Mouse (Mus musculus): ENCODE data around the gene Rnf31. TPM values are rescaled to one million over a fixed set of nuclear protein-coding genes. Genes with fewer than 3 reads are reported as not detected.

The Rnf31 gene
- total and polyA plus RNA-seq, 3 experiments, result 12.6 to 43.9 (median 34.2) TPM

DNA sequence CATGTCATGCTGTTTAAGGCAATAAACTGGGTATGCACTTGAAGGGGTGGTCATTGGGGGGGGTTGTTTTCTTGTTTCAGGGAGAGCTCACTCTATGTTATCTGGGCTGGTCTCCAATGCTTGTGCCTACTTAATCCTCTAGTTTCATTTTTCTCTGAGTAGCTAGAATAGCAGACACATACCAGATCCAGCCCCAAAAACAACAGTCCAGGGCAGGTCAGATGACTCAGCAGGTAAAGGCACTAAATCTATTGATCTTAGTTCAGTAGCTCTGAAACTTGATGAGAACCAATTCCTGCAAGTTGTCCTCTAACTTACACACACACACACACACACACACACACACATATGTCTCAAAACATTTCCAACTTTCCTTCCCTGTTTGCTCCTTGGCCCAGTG, 19.7 kb upstream of the Rnf31 start:
- DNase-seq (ENCODE audit: low spot score), result no peak
- no peak for ATAC-seq (ENCODE audit: extremely low read depth, insufficient number of reproducible peaks, low FRiP score, poor library complexity, severe bottlenecking)
- TF ChIP-seq GATA2 (IDR thresholded peaks at IDR 0.05; ENCODE audit: borderline replicate concordance, low read depth, low read length) (no peak), TAL1 (conservative IDR thresholded peaks at IDR 0.05; ENCODE audit: low read depth, low read length) (no peak), POLR2AphosphoS5 (IDR thresholded peaks at IDR 0.05; ENCODE audit: insufficient replicate concordance, low read depth, low read length) (no peak), GATA1 (IDR thresholded peaks at IDR 0.05; ENCODE audit: borderline replicate concordance, low read length) (no peak), CTCF (IDR thresholded peaks at IDR 0.05; ENCODE audit: low read depth, low read length) (no peak)

DNA sequence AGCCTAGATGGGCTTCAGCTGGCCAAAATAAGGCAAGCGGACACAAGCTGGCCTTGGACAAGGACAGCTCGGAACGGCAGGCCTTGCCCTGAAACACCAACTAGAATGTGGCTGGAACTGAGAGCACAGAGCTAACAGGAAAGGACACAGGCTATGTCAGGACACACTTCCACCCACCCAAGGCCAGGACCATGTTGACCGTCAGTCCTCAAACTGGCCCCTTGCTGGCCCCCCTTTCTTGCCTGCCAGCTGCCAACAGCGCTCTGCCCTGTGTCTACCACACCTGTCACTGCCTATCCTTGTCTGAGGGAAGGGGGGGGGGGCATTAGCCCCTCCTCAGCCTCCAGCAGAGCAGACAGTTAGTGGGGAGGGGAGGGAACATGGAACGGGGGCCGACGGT, 16.2 kb upstream of the Rnf31 start, which contains the start of gene Fitm1:
Gene Fitm1 (plus strand): TSS at position 316 of the 400 bp plus-strand sequence.
- no peak within 1 kb of the TSS for H3K4me3 ChIP-seq (ENCODE audit: low read depth, low read length)
- no peak for TF ChIP-seq GATA2 (IDR thresholded peaks at IDR 0.05; ENCODE audit: borderline replicate concordance, low read depth, low read length)
- no peak for TF ChIP-seq TAL1 (conservative IDR thresholded peaks at IDR 0.05; ENCODE audit: low read depth, low read length)
- TF ChIP-seq POLR2AphosphoS5 (IDR thresholded peaks at IDR 0.05; ENCODE audit: insufficient replicate concordance, low read depth, low read length), result no peak
- no peak for TF ChIP-seq CTCF (IDR thresholded peaks at IDR 0.05; ENCODE audit: low read depth, low read length)
- no peak for TF ChIP-seq GATA1 (IDR thresholded peaks at IDR 0.05; ENCODE audit: borderline replicate concordance, low read length)
- no peak for DNase-seq (ENCODE audit: low spot score)
- no peak for ATAC-seq (ENCODE audit: extremely low read depth, insufficient number of reproducible peaks, low FRiP score, poor library complexity, severe bottlenecking)
- H3K36me3 ChIP-seq (replicated peaks), result peaks cover 19% of the 10 kb centered on the region
- H3K4me1 ChIP-seq (ENCODE audit: insufficient read depth, low read depth, low read length), result peaks cover 63% of the 10 kb centered on the region
- H3K9me3 ChIP-seq (replicated peaks), result no peaks in the 10 kb centered on the region
- H3K27me3 ChIP-seq (ENCODE audit: insufficient read depth, low read length), result no peaks in the 10 kb centered on the region; the same call in 1 of the 2 replicates

More for the DNA sequence above, 19.7 kb upstream of the Rnf31 start:
- Histone ChIP-seq H3K27me3 (ENCODE audit: insufficient read depth, low read length) (no peaks in the 10 kb centered on the region; the same call in 1 of the 2 replicates), H3K36me3 (replicated peaks) (peaks cover 42% of the 10 kb centered on the region), H3K9me3 (replicated peaks) (no peaks in the 10 kb centered on the region), H3K4me1 (ENCODE audit: insufficient read depth, low read depth, low read length) (peaks cover 38% of the 10 kb centered on the region), H3K4me3 (ENCODE audit: low read depth, low read length) (no peak overlapping the region)

DNA sequence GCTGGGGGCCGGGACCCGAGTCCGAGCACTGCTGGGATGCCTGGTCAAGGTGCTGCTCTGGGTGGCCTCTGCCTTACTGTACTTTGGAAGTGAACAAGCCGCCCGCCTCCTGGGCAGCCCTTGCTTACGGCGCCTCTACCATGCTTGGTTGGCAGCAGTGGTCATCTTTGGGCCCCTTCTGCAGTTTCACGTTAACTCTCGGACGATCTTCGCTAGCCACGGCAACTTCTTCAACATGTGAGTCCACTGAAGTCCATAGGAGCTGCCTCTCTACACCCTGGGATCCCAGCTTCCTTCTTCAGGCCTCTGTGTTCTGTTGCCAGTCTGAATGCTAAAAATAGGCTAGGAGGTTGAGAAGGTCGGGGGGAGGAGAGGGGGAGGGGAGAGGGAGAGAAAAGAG, 15.8 kb upstream of the Rnf31 start:
- H3K4me1 ChIP-seq (ENCODE audit: insufficient read depth, low read depth, low read length), result peaks cover 66% of the 10 kb centered on the region
- H3K27me3 ChIP-seq (ENCODE audit: insufficient read depth, low read length), result no peaks in the 10 kb centered on the region; the same call in 1 of the 2 replicates
- no peak for TF ChIP-seq POLR2AphosphoS5 (IDR thresholded peaks at IDR 0.05; ENCODE audit: insufficient replicate concordance, low read depth, low read length)
- TF ChIP-seq TAL1 (conservative IDR thresholded peaks at IDR 0.05; ENCODE audit: low read depth, low read length), result no peak
- no peak for TF ChIP-seq GATA1 (IDR thresholded peaks at IDR 0.05; ENCODE audit: borderline replicate concordance, low read length)
- no peak for TF ChIP-seq GATA2 (IDR thresholded peaks at IDR 0.05; ENCODE audit: borderline replicate concordance, low read depth, low read length)
- no peak for TF ChIP-seq CTCF (IDR thresholded peaks at IDR 0.05; ENCODE audit: low read depth, low read length)
- DNase-seq (ENCODE audit: low spot score) (no peak), ATAC-seq (ENCODE audit: extremely low read depth, insufficient number of reproducible peaks, low FRiP score, poor library complexity, severe bottlenecking) (no peak)
- H3K36me3 ChIP-seq (replicated peaks), result peaks cover 20% of the 10 kb centered on the region
- no peaks in the 10 kb centered on the region for H3K9me3 ChIP-seq (replicated peaks)
- no peak overlapping the region for H3K4me3 ChIP-seq (ENCODE audit: low read depth, low read length)

DNA sequence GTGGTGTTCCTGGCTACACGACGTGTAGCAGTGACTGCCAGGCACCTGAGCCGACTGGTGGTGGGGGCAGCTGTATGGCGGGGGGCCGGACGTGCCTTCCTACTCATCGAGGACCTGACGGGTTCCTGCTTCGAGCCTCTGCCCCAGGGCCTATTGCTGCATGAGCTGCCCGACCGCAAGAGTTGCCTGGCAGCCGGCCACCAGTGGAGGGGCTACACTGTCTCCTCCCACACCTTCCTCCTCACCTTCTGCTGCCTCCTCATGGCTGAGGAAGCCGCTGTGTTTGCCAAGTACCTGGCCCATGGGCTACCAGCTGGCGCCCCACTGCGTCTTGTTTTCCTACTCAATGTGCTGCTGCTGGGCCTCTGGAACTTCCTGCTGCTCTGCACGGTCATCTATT, 15.1 kb upstream of the Rnf31 start:
- H3K4me3 ChIP-seq (ENCODE audit: low read depth, low read length), result no peak overlapping the region
- no peaks in the 10 kb centered on the region; the same call in 1 of the 2 replicates for H3K27me3 ChIP-seq (ENCODE audit: insufficient read depth, low read length)
- no peak for DNase-seq (ENCODE audit: low spot score)
- TF ChIP-seq CTCF (IDR thresholded peaks at IDR 0.05; ENCODE audit: low read depth, low read length), result no peak
- no peak for TF ChIP-seq TAL1 (conservative IDR thresholded peaks at IDR 0.05; ENCODE audit: low read depth, low read length)
- TF ChIP-seq POLR2AphosphoS5 (IDR thresholded peaks at IDR 0.05; ENCODE audit: insufficient replicate concordance, low read depth, low read length), result no peak
- TF ChIP-seq GATA2 (IDR thresholded peaks at IDR 0.05; ENCODE audit: borderline replicate concordance, low read depth, low read length), result no peak
- peaks cover 65% of the 10 kb centered on the region for H3K4me1 ChIP-seq (ENCODE audit: insufficient read depth, low read depth, low read length)
- no peak for ATAC-seq (ENCODE audit: extremely low read depth, insufficient number of reproducible peaks, low FRiP score, poor library complexity, severe bottlenecking)
- no peaks in the 10 kb centered on the region for H3K9me3 ChIP-seq (replicated peaks)
- peaks cover 22% of the 10 kb centered on the region for H3K36me3 ChIP-seq (replicated peaks)

DNA sequence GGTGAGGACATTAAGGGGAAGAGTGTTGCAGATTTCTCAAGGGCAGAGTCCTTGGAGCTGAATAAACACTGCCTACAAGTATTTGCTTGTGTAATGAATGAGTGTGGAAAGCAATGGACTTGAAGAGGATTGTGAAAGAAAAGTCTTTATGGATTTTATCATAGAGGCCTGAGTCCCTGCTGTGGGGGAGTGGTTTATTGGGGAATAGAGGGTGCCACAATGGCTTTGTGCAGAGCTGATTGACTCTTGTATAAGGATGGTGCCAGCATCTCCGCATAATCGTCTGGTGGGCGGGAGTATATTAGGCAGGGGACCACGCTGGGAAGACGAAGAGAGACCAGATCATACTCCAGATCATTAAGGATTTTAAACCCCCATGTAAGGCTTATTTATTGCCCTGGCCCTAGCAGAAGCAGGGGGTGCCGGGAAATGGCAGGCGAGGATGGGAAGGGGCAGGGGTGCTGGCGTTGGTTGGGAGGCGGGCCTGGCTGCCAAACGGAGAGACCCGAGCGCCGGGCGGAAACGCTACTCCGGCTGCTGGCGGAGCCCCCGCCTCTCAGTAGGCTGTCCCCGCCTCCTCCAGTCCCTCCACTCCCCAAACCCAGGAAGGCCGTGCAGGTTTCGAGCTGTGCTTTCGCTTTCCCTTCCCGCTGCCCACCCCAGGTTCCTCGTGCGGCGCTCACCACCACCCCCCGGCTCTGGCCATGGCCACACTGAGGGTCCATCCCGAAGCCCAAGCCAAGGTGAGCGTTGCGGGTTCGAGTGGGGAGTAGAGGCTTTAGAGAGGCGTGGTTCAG, 13.4 kb upstream of the Rnf31 start, which contains the start of gene Psme1:
Gene Psme1 (plus strand): TSS at position 253 of the 797 bp plus-strand sequence.
- no peaks in the 10 kb centered on the region for H3K9me3 ChIP-seq (replicated peaks)
- peaks cover 66% of the 10 kb centered on the region for H3K4me1 ChIP-seq (ENCODE audit: insufficient read depth, low read depth, low read length)
- ATAC-seq (ENCODE audit: extremely low read depth, insufficient number of reproducible peaks, low FRiP score, poor library complexity, severe bottlenecking) (peak; percentile 82), DNase-seq (ENCODE audit: low spot score) (peak; percentile 94)
- no peaks in the 10 kb centered on the region; the same call in 1 of the 2 replicates for H3K27me3 ChIP-seq (ENCODE audit: insufficient read depth, low read length)
- peak within 1 kb of the TSS; percentile 79 for H3K4me3 ChIP-seq (ENCODE audit: low read depth, low read length)
- no peak for TF ChIP-seq POLR2AphosphoS5 (IDR thresholded peaks at IDR 0.05; ENCODE audit: insufficient replicate concordance, low read depth, low read length)
- no peak for TF ChIP-seq CTCF (IDR thresholded peaks at IDR 0.05; ENCODE audit: low read depth, low read length)
- no peak for TF ChIP-seq TAL1 (conservative IDR thresholded peaks at IDR 0.05; ENCODE audit: low read depth, low read length)
- no peak for TF ChIP-seq GATA1 (IDR thresholded peaks at IDR 0.05; ENCODE audit: borderline replicate concordance, low read length)
- no peak for TF ChIP-seq GATA2 (IDR thresholded peaks at IDR 0.05; ENCODE audit: borderline replicate concordance, low read depth, low read length)
- H3K36me3 ChIP-seq (replicated peaks), result peaks cover 35% of the 10 kb centered on the region

DNA sequence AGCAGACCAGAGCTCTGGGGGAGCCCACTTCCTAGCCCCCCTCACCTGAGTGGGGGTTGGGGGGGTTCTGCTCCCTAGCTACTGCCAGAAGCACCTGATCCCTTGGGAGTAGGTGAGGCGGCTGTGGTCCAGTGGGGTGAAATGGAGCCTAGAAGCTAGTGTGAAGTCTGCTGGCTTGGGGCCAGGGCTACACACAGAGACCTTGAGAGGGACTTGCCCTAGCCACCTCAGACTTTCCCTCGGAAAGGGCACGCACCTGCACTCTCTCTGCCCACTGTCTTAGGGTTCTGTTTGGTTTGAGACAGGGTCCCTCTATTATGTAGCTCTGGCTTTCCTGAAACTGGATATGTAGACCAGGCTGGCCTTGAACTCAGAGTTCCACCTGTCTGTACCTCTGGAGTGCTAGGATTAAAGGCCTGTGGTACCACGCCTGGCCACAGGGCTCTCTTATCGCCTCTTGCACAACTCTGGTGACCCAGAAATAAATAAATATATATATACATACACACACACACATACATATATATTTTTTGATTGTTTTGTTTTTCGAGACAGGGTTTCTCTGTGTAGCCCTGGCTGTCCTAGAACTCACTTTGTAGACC, 12.7 kb upstream of the Rnf31 start:
- peak; percentile 29 for DNase-seq (ENCODE audit: low spot score)

More for the DNA sequence above, 12.7 kb upstream of the Rnf31 start:
- Histone ChIP-seq H3K27me3 (ENCODE audit: insufficient read depth, low read length) (no peaks in the 10 kb centered on the region; the same call in 1 of the 2 replicates), H3K4me1 (ENCODE audit: insufficient read depth, low read depth, low read length) (peaks cover 72% of the 10 kb centered on the region), H3K4me3 (ENCODE audit: low read depth, low read length) (peak overlapping the region; percentile 79), H3K36me3 (replicated peaks) (peaks cover 40% of the 10 kb centered on the region), H3K9me3 (replicated peaks) (no peaks in the 10 kb centered on the region)
- ATAC-seq (ENCODE audit: extremely low read depth, insufficient number of reproducible peaks, low FRiP score, poor library complexity, severe bottlenecking), result peak; percentile 25; the same call in 1 of the 2 replicates
- no peak for TF ChIP-seq GATA2 (IDR thresholded peaks at IDR 0.05; ENCODE audit: borderline replicate concordance, low read depth, low read length)

Data from G1E (cell line).